Mouse (Mus musculus): Measurements from ENCODE around the gene Plekha3. TPM values are rescaled to one million over a fixed set of nuclear protein-coding genes. Genes with fewer than 3 reads are reported as not detected.

Plekha3 gene
- polyA plus RNA-seq, 1 experiment from 2014 or later: 13.0 TPM

- peak overlapping the region; percentile 81 to 82 for H3K4me3 ChIP-seq (ENCODE audit: control insufficient read depth in 1 of 2, insufficient read depth in 1 of 2, low read depth in 1 of 2, low read length in 2 of 2)
- no peaks in the 10 kb centered on the region for H3K36me3 ChIP-seq (ENCODE audit: control insufficient read depth, insufficient read depth, low read length)
- H3K9me3 ChIP-seq (ENCODE audit: control insufficient read depth, low read length): no peaks in the 10 kb centered on the region
- peak overlapping the region; percentile 94 for H3K4me2 ChIP-seq (ENCODE audit: low read length)
- H3K27me3 ChIP-seq (ENCODE audit: control insufficient read depth, insufficient read depth, low read length): no peaks in the 10 kb centered on the region
- peak overlapping the region; percentile 75 for H3K9ac ChIP-seq (ENCODE audit: low read length)
- ATAC-seq (ENCODE audit: insufficient number of reproducible peaks, insufficient read depth, low FRiP score, low read depth): no peak
- peak overlapping the region; percentile 77 to 89 for H3K27ac ChIP-seq (replicated peaks in 1 of 2; ENCODE audit: control insufficient read depth in 1 of 2, insufficient read depth in 1 of 2, low read depth in 2 of 2, low read length in 2 of 2)
- peaks cover 3 to 12% of the 10 kb centered on the region in 2 experiments for H3K4me1 ChIP-seq (ENCODE audit: control insufficient read depth in 2 of 2, insufficient read depth in 2 of 2, low read length in 2 of 2)
- WGBS: 27% methylated on average over 13 of the region's 13 CpGs
Measured at GRCm38 (mm10) chr2:76648666-76649141, 26.4 kb upstream of the Plekha3 start.

- Histone ChIP-seq H3K9ac (ENCODE audit: low read length) (no peak overlapping the region), H3K27me3 (ENCODE audit: control insufficient read depth, insufficient read depth, low read length) (no peaks in the 10 kb centered on the region), H3K9me3 (ENCODE audit: control insufficient read depth, low read length) (no peaks in the 10 kb centered on the region), H3K4me3 (ENCODE audit: control insufficient read depth in 1 of 2, insufficient read depth in 1 of 2, low read depth in 1 of 2, low read length in 2 of 2) (no peak overlapping the region), H3K36me3 (ENCODE audit: control insufficient read depth, insufficient read depth, low read length) (no peaks in the 10 kb centered on the region), H3K4me1 (ENCODE audit: control insufficient read depth in 2 of 2, insufficient read depth in 2 of 2, low read length in 2 of 2) (peaks cover 3 to 5% of the 10 kb centered on the region in 2 experiments), H3K27ac (replicated peaks in 1 of 2; ENCODE audit: control insufficient read depth in 1 of 2, insufficient read depth in 1 of 2, low read depth in 2 of 2, low read length in 2 of 2) (no peak overlapping the region), H3K4me2 (ENCODE audit: low read length) (no peak overlapping the region)
- WGBS: 84% methylated on average over 4 of the region's 4 CpGs
- ATAC-seq (ENCODE audit: insufficient number of reproducible peaks, insufficient read depth, low FRiP score, low read depth): no peak
Measured at GRCm38 (mm10) chr2:76653070-76653469, 22.0 kb upstream of the Plekha3 start.

- Histone ChIP-seq H3K36me3 (ENCODE audit: control insufficient read depth, insufficient read depth, low read length) (no peaks in the 10 kb centered on the region), H3K4me1 (ENCODE audit: control insufficient read depth in 2 of 2, insufficient read depth in 2 of 2, low read length in 2 of 2) (no peaks in the 10 kb centered on the region), H3K9me3 (ENCODE audit: control insufficient read depth, low read length) (no peaks in the 10 kb centered on the region), H3K27ac (replicated peaks in 1 of 2; ENCODE audit: control insufficient read depth in 1 of 2, insufficient read depth in 1 of 2, low read depth in 2 of 2, low read length in 2 of 2) (no peak overlapping the region), H3K27me3 (ENCODE audit: control insufficient read depth, insufficient read depth, low read length) (no peaks in the 10 kb centered on the region), H3K4me3 (ENCODE audit: control insufficient read depth in 1 of 2, insufficient read depth in 1 of 2, low read depth in 1 of 2, low read length in 2 of 2) (no peak overlapping the region), H3K9ac (ENCODE audit: low read length) (no peak overlapping the region), H3K4me2 (ENCODE audit: low read length) (no peak overlapping the region)
- WGBS: 84% methylated on average over 5 of the region's 5 CpGs
- ATAC-seq (ENCODE audit: insufficient number of reproducible peaks, insufficient read depth, low FRiP score, low read depth): no peak
Measured at GRCm38 (mm10) chr2:76654646-76655045, 20.4 kb upstream of the Plekha3 start.

GRCm38 (mm10) chr2:76655444-76655843, 19.6 kb upstream of the Plekha3 start:
- ATAC-seq (ENCODE audit: insufficient number of reproducible peaks, insufficient read depth, low FRiP score, low read depth): no peak

GRCm38 (mm10) chr2:76655982-76656381, 19.1 kb upstream of the Plekha3 start:
- H3K4me3 ChIP-seq (ENCODE audit: control insufficient read depth in 1 of 2, insufficient read depth in 1 of 2, low read depth in 1 of 2, low read length in 2 of 2): no peak overlapping the region
- no peaks in the 10 kb centered on the region for H3K9me3 ChIP-seq (ENCODE audit: control insufficient read depth, low read length)
- H3K36me3 ChIP-seq (ENCODE audit: control insufficient read depth, insufficient read depth, low read length): no peaks in the 10 kb centered on the region
- no peaks in the 10 kb centered on the region for H3K27me3 ChIP-seq (ENCODE audit: control insufficient read depth, insufficient read depth, low read length)
- no peak overlapping the region for H3K9ac ChIP-seq (ENCODE audit: low read length)
- no peak for ATAC-seq (ENCODE audit: insufficient number of reproducible peaks, insufficient read depth, low FRiP score, low read depth)
- H3K4me1 ChIP-seq (ENCODE audit: control insufficient read depth in 2 of 2, insufficient read depth in 2 of 2, low read length in 2 of 2): no peaks in the 10 kb centered on the region
- WGBS: 8% methylated on average over 1 of the region's 1 CpGs
- H3K4me2 ChIP-seq (ENCODE audit: low read length): no peak overlapping the region
- no peak overlapping the region for H3K27ac ChIP-seq (replicated peaks in 1 of 2; ENCODE audit: control insufficient read depth in 1 of 2, insufficient read depth in 1 of 2, low read depth in 2 of 2, low read length in 2 of 2)

More at GRCm38 (mm10) chr2:76655444-76655843, 19.6 kb upstream of the Plekha3 start:
- Histone ChIP-seq H3K9ac (ENCODE audit: low read length) (no peak overlapping the region), H3K4me3 (ENCODE audit: control insufficient read depth in 1 of 2, insufficient read depth in 1 of 2, low read depth in 1 of 2, low read length in 2 of 2) (no peak overlapping the region), H3K36me3 (ENCODE audit: control insufficient read depth, insufficient read depth, low read length) (no peaks in the 10 kb centered on the region), H3K9me3 (ENCODE audit: control insufficient read depth, low read length) (no peaks in the 10 kb centered on the region), H3K4me1 (ENCODE audit: control insufficient read depth in 2 of 2, insufficient read depth in 2 of 2, low read length in 2 of 2) (no peaks in the 10 kb centered on the region), H3K4me2 (ENCODE audit: low read length) (no peak overlapping the region), H3K27me3 (ENCODE audit: control insufficient read depth, insufficient read depth, low read length) (no peaks in the 10 kb centered on the region), H3K27ac (replicated peaks in 1 of 2; ENCODE audit: control insufficient read depth in 1 of 2, insufficient read depth in 1 of 2, low read depth in 2 of 2, low read length in 2 of 2) (no peak overlapping the region)
- 58% methylated on average over 3 of the region's 3 CpGs for WGBS

GRCm38 (mm10) chr2:76658551-76658950, 16.5 kb upstream of the Plekha3 start:
- ATAC-seq (ENCODE audit: insufficient number of reproducible peaks, insufficient read depth, low FRiP score, low read depth): no peak
- 78% methylated on average over 13 of the region's 13 CpGs for WGBS

GRCm38 (mm10) chr2:76659419-76659818, 15.7 kb upstream of the Plekha3 start:
- Histone ChIP-seq H3K4me1 (ENCODE audit: control insufficient read depth in 2 of 2, insufficient read depth in 2 of 2, low read length in 2 of 2) (no peaks in the 10 kb centered on the region), H3K9me3 (ENCODE audit: control insufficient read depth, low read length) (no peaks in the 10 kb centered on the region), H3K9ac (ENCODE audit: low read length) (no peak overlapping the region), H3K4me3 (ENCODE audit: control insufficient read depth in 1 of 2, insufficient read depth in 1 of 2, low read depth in 1 of 2, low read length in 2 of 2) (no peak overlapping the region), H3K4me2 (ENCODE audit: low read length) (no peak overlapping the region), H3K27ac (replicated peaks in 1 of 2; ENCODE audit: control insufficient read depth in 1 of 2, insufficient read depth in 1 of 2, low read depth in 2 of 2, low read length in 2 of 2) (no peak overlapping the region), H3K27me3 (ENCODE audit: control insufficient read depth, insufficient read depth, low read length) (no peaks in the 10 kb centered on the region), H3K36me3 (ENCODE audit: control insufficient read depth, insufficient read depth, low read length) (peaks cover 21% of the 10 kb centered on the region)
- no peak for ATAC-seq (ENCODE audit: insufficient number of reproducible peaks, insufficient read depth, low FRiP score, low read depth)
- 60% methylated on average over 4 of the region's 8 CpGs for WGBS

More at GRCm38 (mm10) chr2:76658551-76658950, 16.5 kb upstream of the Plekha3 start:
- H3K27ac ChIP-seq (replicated peaks in 1 of 2; ENCODE audit: control insufficient read depth in 1 of 2, insufficient read depth in 1 of 2, low read depth in 2 of 2, low read length in 2 of 2): no peak overlapping the region
- H3K4me3 ChIP-seq (ENCODE audit: control insufficient read depth in 1 of 2, insufficient read depth in 1 of 2, low read depth in 1 of 2, low read length in 2 of 2): no peak overlapping the region
- H3K4me2 ChIP-seq (ENCODE audit: low read length): no peak overlapping the region
- no peaks in the 10 kb centered on the region for H3K4me1 ChIP-seq (ENCODE audit: control insufficient read depth in 2 of 2, insufficient read depth in 2 of 2, low read length in 2 of 2)
- H3K9ac ChIP-seq (ENCODE audit: low read length): no peak overlapping the region
- peaks cover 14% of the 10 kb centered on the region for H3K36me3 ChIP-seq (ENCODE audit: control insufficient read depth, insufficient read depth, low read length)
- H3K27me3 ChIP-seq (ENCODE audit: control insufficient read depth, insufficient read depth, low read length): no peaks in the 10 kb centered on the region
- H3K9me3 ChIP-seq (ENCODE audit: control insufficient read depth, low read length): no peaks in the 10 kb centered on the region

GRCm38 (mm10) chr2:76665531-76665930, 9.6 kb upstream of the Plekha3 start:
- Histone ChIP-seq H3K27me3 (ENCODE audit: control insufficient read depth, insufficient read depth, low read length) (no peaks in the 10 kb centered on the region), H3K9ac (ENCODE audit: low read length) (no peak overlapping the region), H3K9me3 (ENCODE audit: control insufficient read depth, low read length) (no peaks in the 10 kb centered on the region), H3K4me1 (ENCODE audit: control insufficient read depth in 2 of 2, insufficient read depth in 2 of 2, low read length in 2 of 2) (peaks cover 0 to 3% of the 10 kb centered on the region in 2 experiments; a peak in 2 of 4 replicates), H3K36me3 (ENCODE audit: control insufficient read depth, insufficient read depth, low read length) (peaks cover 47% of the 10 kb centered on the region), H3K4me3 (ENCODE audit: control insufficient read depth in 1 of 2, insufficient read depth in 1 of 2, low read depth in 1 of 2, low read length in 2 of 2) (no peak overlapping the region), H3K27ac (replicated peaks in 1 of 2; ENCODE audit: control insufficient read depth in 1 of 2, insufficient read depth in 1 of 2, low read depth in 2 of 2, low read length in 2 of 2) (no peak overlapping the region), H3K4me2 (ENCODE audit: low read length) (no peak overlapping the region)
- no peak for ATAC-seq (ENCODE audit: insufficient number of reproducible peaks, insufficient read depth, low FRiP score, low read depth)
- WGBS: 94% methylated on average over 7 of the region's 7 CpGs

Measured in heart, embryonic 14.5 days (tissue).